Mouse (Mus musculus) embryonic stem cell, embryonic (primary cell): ENCODE measurements around the gene Srrd.

Experiments used
- CTCF ChIA-PET, 4 experiments: fragments of 300-600 bp in 2 of 4; fragments of 350-600 bp in 2 of 4; sonication (Branson Sonifier 250); formaldehyde crosslinking; loops; one replicate each; lab custom pipeline; 2022; ENCODE audit warnings: inconsistent platforms in 2 of 4; lab: Charles Lee
- POLR2A ChIA-PET, 4 experiments: fragments of 300-600 bp in 2 of 4; fragments of 350-600 bp in 2 of 4; sonication (Branson Sonifier 250); formaldehyde crosslinking; loops; one replicate each; lab custom pipeline; 2022; ENCODE audit warnings: antibody characterized with exemption in 4 of 4, inconsistent platforms in 1 of 4; lab: Charles Lee

Srrd gene

DNA sequence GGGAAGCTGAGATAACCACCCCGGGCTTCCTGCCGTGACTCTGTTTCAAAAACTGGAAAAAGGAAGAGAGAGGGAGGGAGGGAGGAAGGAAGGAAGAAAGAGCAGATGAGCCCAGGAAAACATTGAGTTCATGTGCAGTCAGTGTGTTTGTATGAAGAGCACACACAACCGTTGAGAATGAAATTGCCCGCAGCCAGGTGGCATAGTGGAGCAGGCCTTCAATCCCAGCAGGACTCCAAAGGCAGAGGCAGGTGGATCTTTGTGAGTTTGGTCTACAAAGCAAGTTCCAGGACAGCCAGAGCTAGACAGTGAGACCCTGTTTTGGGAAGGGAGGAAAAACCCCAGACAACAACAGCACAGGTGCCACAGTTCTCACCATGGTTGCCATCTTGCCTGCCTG lies 24.5 kb upstream of the Srrd start:
- ChIA-PET CTCF (no interaction called here), POLR2A (interaction anchor here in 1 of 4 experiments (1.7 kb wide), 1 partner anchor 12 kb away, joined by 5 read pairs; the partner anchor contains the start of gene Gm6583)

GRCm38 (mm10) chr5:112366879-112367278 lies 24.0 kb upstream of the Srrd start:
- ChIA-PET CTCF (interaction anchor here in 1 of 4 experiments (0.7 kb wide), 1 partner anchor 59 kb away, joined by 3 read pairs; no protein-coding TSS in a partner anchor), POLR2A (interaction anchor here in 1 of 4 experiments (0.7 to 1.7 kb wide), 2 partner anchors 11 to 23 kb away, joined by 3 to 5 read pairs; partner anchors contain the start of gene Gm6583)

- CTCF ChIA-PET, result no interaction called here
- POLR2A ChIA-PET, result interaction anchor here in 3 of 4 experiments (0.6 to 1.1 kb wide), 4 partner anchors 9 to 896 kb away, joined by 3 to 5 read pairs (median 4); no protein-coding TSS in a partner anchor
Observed at GRCm38 (mm10) chr5:112364184-112364797, 21.5 kb upstream of the Srrd start.

DNA sequence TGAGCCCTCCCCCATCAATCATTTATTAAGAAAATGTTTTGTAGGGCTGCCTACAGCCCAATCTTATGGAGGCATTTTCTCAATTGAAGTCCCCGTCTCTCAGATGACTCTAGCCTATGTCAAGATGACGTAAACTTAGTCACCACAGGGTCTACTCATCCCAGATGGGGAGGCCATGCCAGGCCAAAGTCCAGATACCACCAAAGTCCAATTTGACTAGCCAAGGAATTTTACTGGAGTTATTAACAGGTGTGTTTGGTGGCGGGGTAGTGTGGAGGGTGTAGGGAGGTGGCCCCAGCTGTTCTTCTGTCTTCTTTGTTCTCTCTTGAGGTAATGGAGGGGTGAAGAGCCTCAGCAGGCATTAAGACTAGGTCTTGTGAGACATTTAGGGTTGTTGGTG lies 17.2 kb upstream of the Srrd start:
- POLR2A ChIA-PET, result interaction anchor here in 1 of 4 experiments (1.1 kb wide), 1 partner anchor 9 kb away, joined by 3 read pairs; no protein-coding TSS in a partner anchor
- CTCF ChIA-PET, result no interaction called here

GRCm38 (mm10) chr5:112359520-112359919 lies 16.7 kb upstream of the Srrd start:
- POLR2A ChIA-PET, result interaction anchor here in 1 of 4 experiments (1.1 kb wide), 1 partner anchor 9 kb away, joined by 3 read pairs; no protein-coding TSS in a partner anchor
- CTCF ChIA-PET, result interaction anchor here in 1 of 4 experiments (1.5 kb wide), 1 partner anchor 13 kb away, joined by 3 read pairs; no protein-coding TSS in a partner anchor

DNA sequence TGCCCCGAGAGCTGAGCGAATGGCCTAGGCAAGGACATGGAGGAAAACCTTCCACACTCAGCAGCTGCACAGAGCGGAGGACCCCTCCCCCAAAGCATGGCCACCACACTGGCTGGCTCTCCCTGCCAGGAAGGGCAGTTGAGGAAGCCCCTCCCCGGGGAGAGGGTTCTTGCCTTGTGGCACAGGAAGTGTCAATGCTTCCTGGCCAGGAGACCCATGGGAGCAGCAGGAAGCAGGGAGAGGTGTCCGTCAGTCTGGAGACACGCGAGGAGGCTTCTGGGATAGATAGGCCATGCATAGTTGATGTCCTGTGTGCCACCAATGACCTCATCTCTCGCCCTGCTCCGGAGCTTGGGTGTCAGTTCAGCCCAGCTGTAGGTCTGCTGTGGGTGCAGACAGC lies 13.5 kb upstream of the Srrd start:
- CTCF ChIA-PET, result no interaction called here
- POLR2A ChIA-PET, result interaction anchor here in 1 of 4 experiments (0.6 kb wide), 1 partner anchor 1371 kb away, joined by 4 read pairs; no protein-coding TSS in a partner anchor

GRCm38 (mm10) chr5:112355910-112356309 lies 13.1 kb upstream of the Srrd start, which contains the start of gene Gm6583:
TSS of gene Gm6583 (minus strand) at chr5:112356033.
- ChIA-PET POLR2A (interaction anchor here in 3 of 4 experiments (0.6 to 2.4 kb wide), 8 partner anchors 8 to 70 kb away, joined by 3 to 6 read pairs (median 3); partner anchors contain the start of gene Tfip11 (in 1 of the 3)), CTCF (interaction anchor here in 1 of 4 experiments (0.8 kb wide), 1 partner anchor 21 kb away, joined by 3 read pairs; no protein-coding TSS in a partner anchor)

DNA sequence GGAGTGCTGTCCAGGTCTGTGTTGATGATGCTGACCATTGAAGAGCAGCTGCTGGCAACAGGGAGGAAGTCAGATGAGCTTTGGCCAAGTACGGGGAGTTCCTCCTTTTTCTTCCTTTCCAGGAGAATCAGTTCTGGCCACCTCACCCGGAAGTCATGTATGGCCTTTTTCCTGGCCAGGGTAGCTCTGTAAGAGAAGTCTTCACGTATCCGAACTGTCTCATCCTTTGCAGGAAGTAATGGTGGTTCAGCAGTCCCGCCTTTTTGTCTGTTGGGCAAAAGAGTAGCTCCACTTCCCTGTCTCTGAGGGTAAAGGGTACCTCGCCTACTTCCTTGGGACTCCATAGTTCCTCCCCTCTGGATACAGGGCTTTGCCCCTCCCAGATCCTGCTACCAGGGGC lies 12.7 kb upstream of the Srrd start:
- ChIA-PET POLR2A (interaction anchor here in 3 of 4 experiments (0.6 to 2.4 kb wide), 9 partner anchors 8 to 70 kb away, joined by 3 to 6 read pairs (median 3); partner anchors contain the start of gene Tfip11 (in 1 of the 3)), CTCF (interaction anchor here in 2 of 4 experiments (0.5 to 0.8 kb wide), 2 partner anchors 20 to 478 kb away, joined by 3 to 5 read pairs; no protein-coding TSS in a partner anchor)

- ChIA-PET CTCF (interaction anchor here in 1 of 4 experiments (0.7 kb wide), 1 partner anchor 11 kb away, joined by 3 read pairs; no protein-coding TSS in a partner anchor), POLR2A (no interaction called here)
Observed at GRCm38 (mm10) chr5:112349169-112349568, 6.3 kb upstream of the Srrd start.

DNA sequence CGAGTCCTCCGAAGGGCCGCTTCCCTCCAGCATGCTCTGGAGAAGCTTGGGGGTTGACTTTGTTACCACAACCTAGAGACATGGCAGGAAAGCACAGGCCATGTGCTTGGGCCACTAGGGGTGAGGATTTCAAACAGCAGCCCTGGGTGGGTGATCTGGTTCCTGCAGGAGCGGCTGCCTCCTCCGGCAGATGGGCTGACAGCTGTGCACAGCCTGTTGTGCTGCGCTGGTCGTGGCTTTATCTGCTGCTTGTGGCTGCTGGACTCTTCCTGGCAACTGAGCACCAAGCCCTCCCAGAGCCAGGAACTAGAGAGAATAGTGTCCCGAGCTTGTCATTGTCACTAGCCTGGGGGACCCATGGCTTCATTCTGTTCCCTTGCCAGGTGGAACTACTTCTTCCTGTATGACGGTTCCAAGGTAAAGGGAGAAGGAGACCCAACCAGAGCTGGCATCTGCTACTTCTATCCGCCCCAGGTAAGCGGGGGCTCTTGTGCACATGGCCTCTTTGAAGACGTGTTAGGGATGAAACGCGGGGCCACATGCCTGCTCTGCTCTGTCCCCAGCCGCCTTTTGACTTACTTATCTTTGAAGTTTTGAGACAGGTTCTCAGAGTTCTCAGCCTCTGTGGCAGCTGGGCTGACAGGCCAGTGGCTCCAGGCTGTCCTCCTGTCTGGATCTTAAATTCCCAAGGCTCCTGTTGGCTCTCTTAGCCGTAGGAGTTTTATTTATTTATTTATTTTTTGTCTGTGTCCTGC lies 3.5 kb upstream of the Srrd start:
- ChIA-PET CTCF (interaction anchor here in 1 of 4 experiments (1.0 kb wide), 1 partner anchor 11 kb away, joined by 3 read pairs; no protein-coding TSS in a partner anchor), POLR2A (no interaction called here)

DNA sequence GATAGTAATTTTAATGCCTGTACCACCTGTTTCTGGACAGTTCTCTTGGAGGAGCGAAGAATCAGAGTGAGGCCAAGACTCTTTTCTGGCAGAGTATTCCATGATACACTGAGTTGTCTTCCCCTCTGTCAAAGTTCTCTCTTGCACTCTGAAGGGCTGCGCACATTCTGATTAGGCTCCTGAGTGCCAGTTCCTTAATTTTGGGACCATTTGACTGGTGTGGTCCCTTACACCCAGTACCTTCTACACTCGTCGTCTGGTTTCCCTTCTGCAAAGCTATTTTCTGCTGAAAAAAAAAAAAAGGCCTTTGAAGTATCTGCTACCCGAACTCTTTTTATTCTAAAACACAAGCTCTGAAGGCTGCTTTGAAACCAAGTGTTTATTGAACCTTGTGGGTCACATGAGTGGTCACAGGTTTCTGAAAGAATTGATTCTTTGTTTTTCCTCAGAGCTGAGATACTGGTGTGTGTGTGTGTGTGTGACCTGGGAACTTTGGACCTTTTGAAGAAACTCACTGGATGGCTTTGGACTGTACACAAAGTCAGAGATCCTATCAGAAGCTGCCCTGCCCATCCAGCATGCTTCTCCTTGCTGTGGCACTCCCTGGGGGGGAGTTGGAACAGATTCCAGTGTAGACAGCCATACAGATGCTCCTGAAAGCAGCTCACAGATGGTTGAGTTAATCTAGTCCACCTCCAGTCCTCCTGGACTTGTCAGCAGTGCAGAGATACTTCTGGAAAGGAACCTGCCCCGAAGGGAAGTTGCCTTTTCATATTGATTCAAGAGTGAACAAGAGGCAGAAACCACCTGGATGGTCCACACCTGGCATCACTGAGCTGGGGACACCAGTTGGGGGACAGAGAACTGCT lies 1.5 kb upstream of the Srrd start:
- POLR2A ChIA-PET, result interaction anchor here (0.6 to 3.0 kb wide), 9 partner anchors 11 to 1465 kb away, joined by 3 to 10 read pairs (median 5); partner anchors contain the start of genes Tfip11 (in 2 of the 4) and Ttc28 (in 1 of the 4)
- CTCF ChIA-PET, result interaction anchor here in 1 of 4 experiments (0.7 kb wide), 1 partner anchor 131 kb away, joined by 3 read pairs; no protein-coding TSS in a partner anchor

GRCm38 (mm10) chr5:112343205-112343595 lies 360 bp upstream of the Srrd start:
- POLR2A ChIA-PET, result interaction anchor here in 3 of 4 experiments (0.6 to 3.0 kb wide), 4 partner anchors 10 to 133 kb away, joined by 5 to 10 read pairs (median 7); partner anchors contain the start of gene Tfip11 (in 2 of the 3)

GRCm38 (mm10) chr5:112339215-112339614 lies 3.6 kb downstream of the Srrd start:
- POLR2A ChIA-PET, result interaction anchor here in 1 of 4 experiments (1.3 kb wide), 1 partner anchor 13 kb away, joined by 3 read pairs; the partner anchor contains the start of gene Tfip11

More at GRCm38 (mm10) chr5:112343205-112343595, 360 bp upstream of the Srrd start:
- CTCF ChIA-PET, result no interaction called here

DNA sequence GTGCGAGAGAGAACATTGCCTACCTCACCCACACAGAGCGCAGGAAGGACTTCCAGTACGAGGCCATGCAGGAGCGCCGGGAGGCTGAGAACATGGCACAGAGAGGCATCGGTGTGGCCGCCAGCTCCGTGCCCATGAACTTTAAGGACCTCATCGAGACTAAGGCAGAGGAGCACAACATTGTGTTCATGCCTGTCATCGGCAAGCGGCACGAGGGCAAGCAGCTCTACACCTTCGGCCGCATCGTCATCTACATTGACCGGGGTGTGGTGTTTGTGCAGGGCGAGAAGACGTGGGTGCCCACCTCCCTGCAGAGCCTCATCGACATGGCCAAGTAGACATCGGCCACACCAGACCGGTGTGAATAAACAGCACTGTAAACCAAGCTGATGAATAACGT lies 5.8 kb downstream of the Srrd start:
- ChIA-PET CTCF (interaction anchor here in 3 of 4 experiments (0.6 to 4.8 kb wide), 4 partner anchors 56 to 96 kb away, joined by 3 to 35 read pairs (median 14); no protein-coding TSS in a partner anchor), POLR2A (interaction anchor here in 3 of 4 experiments (0.6 to 1.8 kb wide), 8 partner anchors 10 to 277 kb away, joined by 3 to 10 read pairs (median 3); partner anchors contain the start of genes Asphd2 (in 1 of the 3), Tfip11 (in 1 of the 3) and Tpst2 (in 1 of the 3))

More at GRCm38 (mm10) chr5:112339215-112339614, 3.6 kb downstream of the Srrd start:
- CTCF ChIA-PET, result no interaction called here

DNA sequence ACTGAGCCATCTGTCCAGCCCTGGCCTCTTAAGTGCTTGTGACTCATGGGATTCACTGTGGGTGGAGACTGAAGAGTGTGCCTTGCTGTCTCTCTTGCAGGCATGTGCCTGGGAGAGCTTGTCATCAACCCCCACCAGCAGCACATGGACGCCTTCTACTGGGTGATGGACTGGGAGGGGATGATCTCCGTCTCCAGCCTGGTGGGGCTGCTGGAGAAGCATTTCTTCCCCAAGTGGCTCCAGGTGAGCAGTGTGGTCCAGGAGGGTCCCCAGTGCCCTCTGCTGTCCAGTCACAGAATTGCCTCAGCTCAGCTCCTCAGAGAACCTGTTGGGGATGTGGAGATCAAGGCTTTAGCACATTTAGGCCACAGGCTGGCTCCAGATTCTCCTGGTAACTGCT lies 7.4 kb downstream of the Srrd start:
- ChIA-PET CTCF (interaction anchor here (0.6 to 4.8 kb wide), 18 partner anchors 9 to 122 kb away, joined by 3 to 35 read pairs (median 4); partner anchors contain the start of genes Gm6583 (in 1 of the 4) and Tfip11 (in 1 of the 4)), POLR2A (interaction anchor here in 3 of 4 experiments (0.8 to 1.8 kb wide), 9 partner anchors 9 to 109 kb away, joined by 3 to 10 read pairs (median 3); partner anchors contain the start of genes Tfip11 (in 2 of the 3) and Tpst2 (in 1 of the 3))

- ChIA-PET POLR2A (no interaction called here), CTCF (interaction anchor here in 2 of 4 experiments (0.7 to 1.2 kb wide), 2 partner anchors 89 kb away, joined by 3 read pairs; no protein-coding TSS in a partner anchor)
Observed at GRCm38 (mm10) chr5:112329805-112330564, 12.9 kb downstream of the Srrd start.
